Mouse (Mus musculus) lung, postnatal 0 days (tissue): Measurements from ENCODE around the gene Mcm3.

Experiments used
- CTCF ChIP-seq: IDR thresholded peaks from 2 replicates; pipeline ENCODE4 v1.5.1; 2016; ENCODE audit warnings: antibody characterized with exemption, mild to moderate bottlenecking
- EP300 ChIP-seq: IDR thresholded peaks from 2 replicates; pipeline ENCODE4 v1.6.1; 2016; ENCODE audit warnings: antibody characterized with exemption, mild to moderate bottlenecking, control low read depth

- TF ChIP-seq CTCF = no peak
- no peak for TF ChIP-seq EP300
Observed at GRCm38 (mm10) chr1:20791414-20791813, 28.7 kb downstream of the Mcm3 start.
